10 mouse cellular contexts compared by ENCODE assay signal in the genomic region with DNA sequence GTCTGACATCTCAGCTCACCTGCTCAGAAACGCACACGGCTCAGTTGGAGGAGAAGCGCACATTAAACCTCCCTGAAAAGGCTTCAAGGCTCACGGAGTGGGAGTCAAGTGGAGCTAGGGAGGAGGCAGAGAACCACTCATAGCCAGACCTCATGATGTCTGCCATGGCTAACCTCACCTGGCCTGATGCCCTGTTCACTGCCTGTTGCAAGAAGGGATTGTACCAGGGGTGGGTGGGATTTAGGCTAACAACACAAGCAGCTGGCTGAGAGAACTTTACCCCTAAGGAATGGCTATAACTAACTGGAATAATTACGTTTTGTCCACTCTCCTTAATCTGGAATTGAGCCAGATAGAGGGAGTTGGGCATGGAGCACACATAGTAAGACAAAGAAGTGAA. TPM values are rescaled to one million over a fixed set of nuclear protein-coding genes. Genes with fewer than 3 reads are reported as not detected.
DNase-seq lines count a peak whose midpoint lies in the region; ATAC-seq and TF ChIP-seq lines count a peak whose summit lies in the region.
"Had no signal": no experiment of that assay in that cellular context is flagged by ENCODE, and none has a peak within 500 bp of the region (broad histone marks: within the 10 kb centered on the region; RNA-seq: fewer than 3 reads in every experiment).

No protein-coding gene starts in this region.

- ATAC-seq in kidney, postnatal 0 days (replicated peaks; ENCODE audit: low FRiP score, low read depth) = 0 out of 2 replicates have a peak, but pooled peaks have one; percentile 31
- 0 out of 2 replicates have a peak, but pooled peaks have one; percentile 38 for ATAC-seq in stomach, postnatal 0 days (ENCODE audit: low FRiP score, low TSS enrichment)
- ATAC-seq in forebrain, postnatal 0 days = no peak

- no peaks in the 10 kb centered on the region for H3K27me3 ChIP-seq in kidney, postnatal 0 days (ENCODE audit: insufficient read depth, low read length)
- no peaks in the 10 kb centered on the region for H3K27me3 ChIP-seq in stomach, postnatal 0 days (ENCODE audit: control insufficient read depth, insufficient read depth, low read length)
- H3K27me3 ChIP-seq in forebrain, postnatal 0 days (ENCODE audit: insufficient read depth, low read length) = no peaks in the 10 kb centered on the region

- no peak for TF ChIP-seq CTCF in kidney, postnatal 0 days (IDR thresholded peaks at IDR 0.05; ENCODE audit: low read depth)
- no peak for TF ChIP-seq CTCF in stomach, postnatal 0 days (IDR thresholded peaks at IDR 0.05; ENCODE audit: low read depth)
- TF ChIP-seq CTCF in forebrain, postnatal 0 days (IDR thresholded peaks at IDR 0.05; ENCODE audit: low read depth) = no peak

- no peak overlapping the region for H3K4me3 ChIP-seq in kidney, postnatal 0 days (replicated peaks; ENCODE audit: low read depth, low read length)
- peak overlapping the region; percentile 10; the same call in 1 of the 2 replicates for H3K4me3 ChIP-seq in stomach, postnatal 0 days (ENCODE audit: low read depth, low read length)
- H3K4me3 ChIP-seq in forebrain, postnatal 0 days (ENCODE audit: low read depth, low read length) = no peak overlapping the region
- H3K4me3 ChIP-seq: embryonic facial prominence, embryonic 10.5 days had no signal

- TF ChIP-seq EP300 in stomach, postnatal 0 days (optimal IDR thresholded peaks at IDR 0.05) = no peak

- peak; percentile 62 for DNase-seq in adrenal gland, postnatal 10 days
- DNase-seq in adrenal gland, adult 18-20 months (ENCODE audit: low spot score in 2 of 2) = no peak
- peak; percentile 24 for DNase-seq in urinary bladder, postnatal 14 days (ENCODE audit: low spot score)
- DNase-seq in urinary bladder, postnatal 4 days (ENCODE audit: low spot score in 2 of 2) = no peak
- no peak for DNase-seq in kidney, postnatal 0 days (ENCODE audit: low spot score)
- no peak for DNase-seq in stomach, postnatal 0 days (ENCODE audit: low spot score)
- DNase-seq in forebrain, postnatal 0 days = no peak
- DNase-seq in frontal cortex, adult 2 months (ENCODE audit: extremely low spot score in 1 of 2, low spot score in 1 of 2) = no peak

- H3K36me3 ChIP-seq in kidney, postnatal 0 days (ENCODE audit: insufficient read depth, low read length) = no peaks in the 10 kb centered on the region
- no peaks in the 10 kb centered on the region for H3K36me3 ChIP-seq in stomach, postnatal 0 days (ENCODE audit: control insufficient read depth, insufficient read depth, low read length)
- no peaks in the 10 kb centered on the region for H3K36me3 ChIP-seq in forebrain, postnatal 0 days (ENCODE audit: insufficient read depth)
- H3K36me3 ChIP-seq: embryonic facial prominence, embryonic 10.5 days had no signal

- H3K9me3 ChIP-seq in kidney, postnatal 0 days (replicated peaks; ENCODE audit: low read length) = no peaks in the 10 kb centered on the region
- H3K9me3 ChIP-seq in stomach, postnatal 0 days (ENCODE audit: control insufficient read depth, low read length) = no peaks in the 10 kb centered on the region
- no peaks in the 10 kb centered on the region for H3K9me3 ChIP-seq in forebrain, postnatal 0 days (ENCODE audit: low read length)

- H3K4me2 ChIP-seq in kidney, postnatal 0 days (ENCODE audit: low read length) = no peak overlapping the region
- peak overlapping the region; percentile 30; the same call in 1 of the 2 replicates for H3K4me2 ChIP-seq in stomach, postnatal 0 days (replicated peaks; ENCODE audit: low read depth)
- H3K4me2 ChIP-seq in forebrain, postnatal 0 days (ENCODE audit: low read depth) = no peak overlapping the region

- WGBS in kidney, postnatal 0 days = 58% methylated on average over 5 of the region's 5 CpGs
- WGBS in stomach, postnatal 0 days = 57% methylated on average over 5 of the region's 5 CpGs
- 70% methylated on average over 5 of the region's 5 CpGs for WGBS in forebrain, postnatal 0 days

- no peaks in the 10 kb centered on the region for H3K4me1 ChIP-seq in kidney, postnatal 0 days (replicated peaks; ENCODE audit: insufficient read depth, low read length)
- no peaks in the 10 kb centered on the region for H3K4me1 ChIP-seq in stomach, postnatal 0 days (replicated peaks; ENCODE audit: control insufficient read depth, insufficient read depth)
- no peaks in the 10 kb centered on the region for H3K4me1 ChIP-seq in forebrain, postnatal 0 days (ENCODE audit: insufficient read depth)

- no peak overlapping the region for H3K9ac ChIP-seq in kidney, postnatal 0 days (ENCODE audit: low read depth, low read length)
- no peak overlapping the region for H3K9ac ChIP-seq in stomach, postnatal 0 days (ENCODE audit: low read length)
- H3K9ac ChIP-seq in forebrain, postnatal 0 days = no peak overlapping the region

- H3K27ac ChIP-seq in kidney, postnatal 0 days = no peak overlapping the region
- peak overlapping the region; percentile 49 for H3K27ac ChIP-seq in stomach, postnatal 0 days (replicated peaks)
- no peak overlapping the region for H3K27ac ChIP-seq in forebrain, postnatal 0 days (ENCODE audit: low read depth, low read length)
- H3K27ac ChIP-seq: embryonic facial prominence, embryonic 10.5 days had no signal

RNA-seq across cellular contexts. Expression of a gene that starts 0.6 kb away (rescaled TPM):
- 10 to 100 TPM; 25.3 to 36.5 TPM for total RNA-seq in adrenal gland, postnatal 10 days (2021)
- 10 to 100 TPM; 10.2 to 25.2 TPM for total RNA-seq in adrenal gland, adult 18-20 months (2021)
- 3.2 and 3.6 TPM in 2 replicates for polyA plus RNA-seq in kidney, postnatal 0 days (2015; fragmentation: Nextera tagmentation; extraction: Ambion mirVana)
- polyA plus RNA-seq in stomach, postnatal 0 days (2015; fragmentation: Nextera tagmentation; extraction: Ambion mirVana) = 2.8 TPM in 2 replicates
- 1.9 and 3.7 TPM in 2 replicates for total RNA-seq in forebrain, postnatal 0 days (2014; rRNA removed)
- 1.2 and 3.1 TPM in 2 replicates for polyA plus RNA-seq in forebrain, postnatal 0 days (2015; fragmentation: Nextera tagmentation; extraction: Ambion mirVana)
- 11.0 and 11.9 TPM in 2 replicates for polyA plus RNA-seq in frontal cortex, adult 2 months (2012; rRNA removed)
- total RNA-seq: megakaryocyte, adult 5-6 weeks had no signal

RNA-seq across cellular contexts. Expression of a gene that starts 52.6 kb away (rescaled TPM):
- total RNA-seq in adrenal gland, postnatal 10 days (2021) = 1 to 10 TPM; 5.7 to 7.2 TPM
- total RNA-seq in adrenal gland, adult 18-20 months (2021) = 1 to 10 TPM; 6.5 to 7.3 TPM
- polyA plus RNA-seq in kidney, postnatal 0 days (2015; fragmentation: Nextera tagmentation; extraction: Ambion mirVana) = 3.5 and 3.9 TPM in 2 replicates
- 1.9 and 2.2 TPM in 2 replicates for polyA plus RNA-seq in stomach, postnatal 0 days (2015; fragmentation: Nextera tagmentation; extraction: Ambion mirVana)
- 0.85 TPM in 1 of 2 replicates, not detected in the other for total RNA-seq in forebrain, postnatal 0 days (2014; rRNA removed)
- polyA plus RNA-seq in forebrain, postnatal 0 days (2015; fragmentation: Nextera tagmentation; extraction: Ambion mirVana) = 0.77 and 0.87 TPM in 2 replicates
- 1.1 and 1.2 TPM in 2 replicates for polyA plus RNA-seq in frontal cortex, adult 2 months (2012; rRNA removed)
- total RNA-seq: megakaryocyte, adult 5-6 weeks had no signal

Comparison
In these comparisons a context has a peak if more than half of its experiments do, and no peak if none do; other contexts are left out.
1. DNase-seq: peak in adrenal gland, postnatal 10 days (single experiment) and urinary bladder, postnatal 14 days (single experiment); none in adrenal gland, adult 18-20 months (0 of 2), urinary bladder, postnatal 4 days (0 of 2), kidney, postnatal 0 days (single experiment), stomach, postnatal 0 days (single experiment), forebrain, postnatal 0 days (single experiment) and frontal cortex, adult 2 months (0 of 2).